24 mouse cellular contexts compared by ENCODE assay signal in the genomic region with DNA sequence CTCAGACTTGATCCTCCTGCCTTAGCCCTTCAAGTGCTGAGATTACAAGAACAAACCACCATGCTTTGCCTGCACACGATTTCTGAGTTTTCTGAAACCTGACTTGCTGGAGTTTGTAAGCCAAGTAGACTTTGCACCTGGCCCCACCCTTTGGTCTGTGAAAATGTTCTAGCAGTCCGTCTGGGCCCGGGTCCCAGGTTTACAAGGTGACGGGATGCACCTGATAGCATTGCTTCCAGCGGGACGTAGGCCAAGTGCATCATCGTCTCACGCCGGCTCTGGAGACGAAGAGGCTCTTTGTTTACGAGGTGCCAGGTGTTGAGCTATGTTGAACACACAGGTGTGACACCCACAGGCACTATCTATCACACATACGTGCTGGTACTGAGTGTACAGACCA. TPM values are rescaled to one million over a fixed set of nuclear protein-coding genes. Genes with fewer than 3 reads are reported as not detected.
DNase-seq lines count a peak whose midpoint lies in the region; ATAC-seq and TF ChIP-seq lines count a peak whose summit lies in the region.
"Had no signal": no experiment of that assay in that cellular context is flagged by ENCODE, and none has a peak within 500 bp of the region (broad histone marks: within the 10 kb centered on the region; RNA-seq: fewer than 3 reads in every experiment).

No protein-coding gene starts in this region.

- H3K9me3 ChIP-seq in stomach, postnatal 0 days (ENCODE audit: control insufficient read depth, low read length) = no peaks in the 10 kb centered on the region
- H3K9me3 ChIP-seq: forebrain, embryonic 13.5 days; heart, embryonic 15.5 days; hindbrain, embryonic 13.5 days; limb, embryonic 12.5 days; liver, embryonic 13.5 days; megakaryocyte, embryonic 14.5 days; midbrain, embryonic 13.5 days; neural tube, embryonic 12.5 days had no signal

- DNase-seq in cerebellum, adult 2 months = no peak
- peak; percentile 59 for DNase-seq in kidney, adult 18-20 months
- no peak for DNase-seq in kidney, postnatal 4 days
- DNase-seq in lung, adult 2 months = peak; percentile 6
- no peak for DNase-seq in lung, postnatal 25 days (ENCODE audit: low spot score)
- DNase-seq in stomach, postnatal 0 days (ENCODE audit: low spot score) = peak; percentile 72
- no peak for DNase-seq in layer of hippocampus, adult 2 months (ENCODE audit: low spot score in 2 of 2)
- DNase-seq: adrenal gland, postnatal 25 days; gastrocnemius, postnatal 36 days; heart, postnatal 36 days; liver, embryonic 13.5 days; lung, embryonic 14.5 days; lung, postnatal 36 days; right cerebral cortex, postnatal 25 days; thymus, adult 18-20 months; thymus, postnatal 36 days had no signal

- no peak for ATAC-seq in cerebellum, adult (ENCODE audit: insufficient number of reproducible peaks, low FRiP score, low TSS enrichment)
- ATAC-seq in stomach, postnatal 0 days (ENCODE audit: low FRiP score, low TSS enrichment) = no peak
- ATAC-seq: forebrain, embryonic 13.5 days; midbrain, embryonic 13.5 days had no signal

- no peak overlapping the region for H3K9ac ChIP-seq in stomach, postnatal 0 days (ENCODE audit: low read length)
- H3K9ac ChIP-seq: forebrain, embryonic 13.5 days; heart, embryonic 15.5 days; hindbrain, embryonic 13.5 days; limb, embryonic 12.5 days; liver, embryonic 13.5 days; lung, embryonic 14.5 days; midbrain, embryonic 13.5 days; neural tube, embryonic 12.5 days had no signal

- no peaks in the 10 kb centered on the region for H3K36me3 ChIP-seq in stomach, postnatal 0 days (ENCODE audit: control insufficient read depth, insufficient read depth, low read length)
- H3K36me3 ChIP-seq: heart, embryonic 15.5 days; limb, embryonic 12.5 days; liver, embryonic 13.5 days had no signal

- no peak for TF ChIP-seq CTCF in cerebellum, adult 2 months (IDR thresholded peaks at IDR 0.05; ENCODE audit: borderline replicate concordance, insufficient read depth, low read depth, low read length)
- TF ChIP-seq CTCF in lung, adult 2 months (IDR thresholded peaks at IDR 0.05; ENCODE audit: insufficient read depth, low read length) = no peak
- TF ChIP-seq CTCF in stomach, postnatal 0 days (IDR thresholded peaks at IDR 0.05; ENCODE audit: low read depth) = no peak
- TF ChIP-seq CTCF in layer of hippocampus, adult 2 months (conservative IDR thresholded peaks at IDR 0.05) = no peak

- no peak for TF ChIP-seq EP300 in stomach, postnatal 0 days (optimal IDR thresholded peaks at IDR 0.05)

- 61% methylated on average over 12 of the region's 12 CpGs for WGBS in cerebellum, adult 2 months
- WGBS in lung, adult 2 months = 93% methylated on average over 12 of the region's 12 CpGs
- WGBS in stomach, postnatal 0 days = 64% methylated on average over 12 of the region's 12 CpGs

- TF ChIP-seq POLR2A in cerebellum, adult 2 months (IDR thresholded peaks at IDR 0.05; ENCODE audit: borderline replicate concordance, insufficient read depth, low read length) = no peak
- TF ChIP-seq POLR2A in lung, adult 2 months (IDR thresholded peaks at IDR 0.05; ENCODE audit: borderline replicate concordance, extremely low read depth, low read depth, low read length) = no peak

- no peak overlapping the region for H3K4me2 ChIP-seq in stomach, postnatal 0 days (replicated peaks; ENCODE audit: low read depth)
- H3K4me2 ChIP-seq: forebrain, embryonic 13.5 days; heart, embryonic 15.5 days; hindbrain, embryonic 13.5 days; limb, embryonic 12.5 days; liver, embryonic 13.5 days; lung, embryonic 14.5 days; midbrain, embryonic 13.5 days; neural tube, embryonic 12.5 days had no signal

- H3K27ac ChIP-seq in cerebellum, adult 2 months (ENCODE audit: insufficient read depth, low read length) = 0 out of 2 replicates have a peak overlapping the region, but pooled peaks have one; percentile 61
- no peak overlapping the region for H3K27ac ChIP-seq in stomach, postnatal 0 days (replicated peaks)
- no peak overlapping the region for H3K27ac ChIP-seq in layer of hippocampus, adult 2 months
- H3K27ac ChIP-seq: forebrain, embryonic 13.5 days; heart, embryonic 15.5 days; hindbrain, embryonic 13.5 days; limb, embryonic 12.5 days; liver, embryonic 13.5 days; midbrain, embryonic 13.5 days; neural tube, embryonic 12.5 days had no signal

- no peak overlapping the region for H3K4me3 ChIP-seq in cerebellum, adult 2 months (replicated peaks; ENCODE audit: insufficient read depth, low read depth, low read length)
- H3K4me3 ChIP-seq in lung, adult 2 months (replicated peaks; ENCODE audit: extremely low read depth, low read depth, low read length) = no peak overlapping the region
- H3K4me3 ChIP-seq in stomach, postnatal 0 days (ENCODE audit: low read depth, low read length) = no peak overlapping the region
- H3K4me3 ChIP-seq in layer of hippocampus, adult 2 months = no peak overlapping the region
- H3K4me3 ChIP-seq: forebrain, embryonic 13.5 days; heart, embryonic 15.5 days; hindbrain, embryonic 13.5 days; limb, embryonic 12.5 days; liver, embryonic 13.5 days; megakaryocyte, embryonic 14.5 days; midbrain, embryonic 13.5 days; neural tube, embryonic 12.5 days had no signal

- H3K27me3 ChIP-seq in cerebellum, adult 2 months (ENCODE audit: control insufficient read depth, insufficient read depth, low read length) = no peaks in the 10 kb centered on the region
- H3K27me3 ChIP-seq in stomach, postnatal 0 days (ENCODE audit: control insufficient read depth, insufficient read depth, low read length) = no peaks in the 10 kb centered on the region
- H3K27me3 ChIP-seq: forebrain, embryonic 13.5 days; hindbrain, embryonic 13.5 days; limb, embryonic 12.5 days; midbrain, embryonic 13.5 days; neural tube, embryonic 12.5 days had no signal

- H3K4me1 ChIP-seq in cerebellum, adult 2 months (ENCODE audit: control insufficient read depth, insufficient read depth, low read length) = peaks cover 80% of the 10 kb centered on the region
- peaks cover 32% of the 10 kb centered on the region for H3K4me1 ChIP-seq in lung, adult 2 months (ENCODE audit: control insufficient read depth, insufficient read depth, low read length)
- peaks cover under 1% of the 10 kb centered on the region; the same call in 1 of the 2 replicates for H3K4me1 ChIP-seq in stomach, postnatal 0 days (replicated peaks; ENCODE audit: control insufficient read depth, insufficient read depth)

RNA-seq across cellular contexts. Expression of a gene that starts 18.9 kb away (rescaled TPM):
- polyA plus RNA-seq in cerebellum, adult 2 months (2012; rRNA removed) = 295 and 319 TPM in 2 replicates
- polyA plus RNA-seq in lung, adult 2 months (2012; rRNA removed) = 56.1 and 70.4 TPM in 2 replicates
- 79.3 and 84.3 TPM in 2 replicates for polyA plus RNA-seq in stomach, postnatal 0 days (2015; fragmentation: Nextera tagmentation; extraction: Ambion mirVana)
- total RNA-seq in layer of hippocampus, adult 2 months (2021) = 100 to 1,000 TPM; 269 to 283 TPM

RNA-seq across cellular contexts. Expression of a gene that starts 37.5 kb away (rescaled TPM):
- 57.4 and 67.1 TPM in 2 replicates for polyA plus RNA-seq in cerebellum, adult 2 months (2012; rRNA removed)
- 68.2 and 78.7 TPM in 2 replicates for polyA plus RNA-seq in lung, adult 2 months (2012; rRNA removed)
- 5.7 and 6.4 TPM in 2 replicates for polyA plus RNA-seq in stomach, postnatal 0 days (2015; fragmentation: Nextera tagmentation; extraction: Ambion mirVana)
- 10 to 100 TPM; 43.0 to 53.4 TPM for total RNA-seq in layer of hippocampus, adult 2 months (2021)

RNA-seq across cellular contexts. Expression of a gene that starts 55.6 kb away (rescaled TPM):
- polyA plus RNA-seq in cerebellum, adult 2 months (2012; rRNA removed) = 3.3 and 3.4 TPM in 2 replicates
- 50.1 and 58.6 TPM in 2 replicates for polyA plus RNA-seq in lung, adult 2 months (2012; rRNA removed)
- polyA plus RNA-seq in stomach, postnatal 0 days (2015; fragmentation: Nextera tagmentation; extraction: Ambion mirVana) = 2.8 and 2.9 TPM in 2 replicates
- total RNA-seq in layer of hippocampus, adult 2 months (2021) = 1 to 10 TPM; 1.3 TPM

RNA-seq across cellular contexts. Expression of a gene that starts 59.1 kb away (rescaled TPM):
- 5.4 and 5.7 TPM in 2 replicates for polyA plus RNA-seq in cerebellum, adult 2 months (2012; rRNA removed)
- polyA plus RNA-seq in lung, adult 2 months (2012; rRNA removed) = 14.5 and 15.3 TPM in 2 replicates
- 2.7 and 3.5 TPM in 2 replicates for polyA plus RNA-seq in stomach, postnatal 0 days (2015; fragmentation: Nextera tagmentation; extraction: Ambion mirVana)
- total RNA-seq in layer of hippocampus, adult 2 months (2021) = 1 to 10 TPM; 1.6 to 1.7 TPM

Comparison
In these comparisons a context has a peak if more than half of its experiments do, and no peak if none do; other contexts are left out.
1. DNase-seq: peak in kidney, adult 18-20 months (single experiment), lung, adult 2 months (single experiment) and stomach, postnatal 0 days (single experiment); none in cerebellum, adult 2 months (0 of 2), kidney, postnatal 4 days (0 of 2), lung, postnatal 25 days (single experiment) and layer of hippocampus, adult 2 months (0 of 2).
2. RNA of a gene that starts 55.6 kb away (polyA plus RNA-seq): 50.1 to 58.6 TPM in lung, adult 2 months; 3.3 to 3.4 TPM in cerebellum, adult 2 months and 2.8 to 2.9 TPM in stomach, postnatal 0 days; every median in the first group is over 10 times any median in the second.